In the genomic region with DNA sequence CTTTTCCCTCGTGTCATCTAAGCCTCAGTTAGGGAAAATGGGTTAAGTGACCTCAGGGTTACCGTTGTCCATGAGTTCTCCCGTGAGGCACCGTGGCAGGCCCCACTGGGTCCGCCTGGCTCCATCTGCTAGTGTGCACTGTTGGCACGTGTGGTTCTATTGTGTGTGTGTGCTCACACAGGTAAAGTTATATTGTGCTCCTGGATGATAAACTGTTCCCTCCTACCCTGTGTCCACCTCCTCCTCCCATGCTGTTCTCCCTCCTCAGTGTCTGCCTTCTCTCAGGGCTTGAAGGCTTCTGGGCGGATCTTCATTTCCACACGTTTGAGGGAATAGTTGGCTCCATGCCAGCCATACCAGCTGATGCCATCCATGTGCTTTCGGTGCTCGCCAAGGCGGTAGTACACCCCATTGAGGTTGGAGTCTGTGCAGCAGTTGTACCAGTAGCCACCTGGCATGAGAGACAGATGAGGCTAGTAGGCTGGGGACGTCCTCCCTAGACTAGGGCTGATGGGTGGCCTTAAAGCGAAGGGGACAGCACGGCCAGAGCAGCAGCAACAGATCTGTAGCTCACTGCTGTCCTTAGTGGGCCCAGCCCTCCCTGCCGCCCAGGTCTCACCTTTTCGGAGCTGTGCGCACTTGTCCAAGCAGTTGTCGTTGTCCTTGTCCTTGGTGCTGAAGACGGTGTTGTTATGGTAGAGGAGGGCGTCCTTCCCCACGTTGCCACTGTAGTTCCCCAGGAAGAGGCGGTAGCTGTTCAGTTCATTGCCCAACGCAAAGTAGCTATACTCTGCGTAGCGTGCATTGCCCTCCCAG, we compare ENCODE assay signal across 10 mouse cellular contexts. TPM values are rescaled to one million over a fixed set of nuclear protein-coding genes. Genes with fewer than 3 reads are reported as not detected.
A peak's percentile ranks its signal among the peaks of the same experiment; 100 is the strongest.
DNase-seq lines count a peak whose midpoint lies in the region; ATAC-seq and TF ChIP-seq lines count a peak whose summit lies in the region.
"Had no signal": no experiment of that assay in that cellular context is flagged by ENCODE, and none has a peak within 500 bp of the region (broad histone marks: within the 10 kb centered on the region; RNA-seq: fewer than 3 reads in every experiment).

No protein-coding gene starts in this region.

- H3K4me2 ChIP-seq in hindbrain, embryonic 15.5 days, result no peak overlapping the region
- H3K4me2 ChIP-seq in neural tube, embryonic 15.5 days, result no peak overlapping the region
- H3K4me2 ChIP-seq in liver, embryonic 11.5 days, result no peak overlapping the region
- H3K4me2 ChIP-seq: limb, embryonic 13.5 days had no signal

- WGBS in cerebellum, adult 2 months, result 42% methylated on average over 25 of the region's 25 CpGs
- 69% methylated on average over 25 of the region's 25 CpGs for WGBS in hindbrain, embryonic 15.5 days
- 64% methylated on average over 25 of the region's 25 CpGs for WGBS in neural tube, embryonic 15.5 days
- 87% methylated on average over 25 of the region's 25 CpGs for WGBS in liver, embryonic 11.5 days

- H3K4me3 ChIP-seq in megakaryocyte, embryonic 14.5 days (replicated peaks), result peak overlapping the region; percentile 6
- no peak overlapping the region for H3K4me3 ChIP-seq in cerebellum, adult 2 months (replicated peaks; ENCODE audit: insufficient read depth, low read depth, low read length)
- H3K4me3 ChIP-seq in hindbrain, embryonic 15.5 days, result no peak overlapping the region
- no peak overlapping the region for H3K4me3 ChIP-seq in neural tube, embryonic 15.5 days (replicated peaks)
- no peak overlapping the region for H3K4me3 ChIP-seq in liver, embryonic 11.5 days (ENCODE audit: low read depth, low read length)
- H3K4me3 ChIP-seq: heart, adult 2 months; limb, embryonic 13.5 days had no signal

- TF ChIP-seq POLR2A in cerebellum, adult 2 months (IDR thresholded peaks at IDR 0.05; ENCODE audit: borderline replicate concordance, insufficient read depth, low read length), result no peak

- H3K9ac ChIP-seq in hindbrain, embryonic 15.5 days, result no peak overlapping the region
- H3K9ac ChIP-seq in neural tube, embryonic 15.5 days (replicated peaks), result no peak overlapping the region
- no peak overlapping the region for H3K9ac ChIP-seq in liver, embryonic 11.5 days (ENCODE audit: low read depth, low read length)
- H3K9ac ChIP-seq: limb, embryonic 13.5 days had no signal

- ATAC-seq in megakaryocyte, adult 5-6 weeks (ENCODE audit: poor library complexity, severe bottlenecking), result no peak
- ATAC-seq in hindbrain, embryonic 15.5 days (ENCODE audit: low FRiP score, low read depth), result peak; percentile 71
- peak; percentile 22; the same call in 1 of the 2 replicates for ATAC-seq in neural tube, embryonic 15.5 days (ENCODE audit: low FRiP score)
- ATAC-seq in liver, embryonic 11.5 days (replicated peaks; ENCODE audit: low FRiP score), result no peak

- no peaks in the 10 kb centered on the region for H3K27me3 ChIP-seq in megakaryocyte, embryonic 14.5 days (replicated peaks)
- no peaks in the 10 kb centered on the region for H3K27me3 ChIP-seq in cerebellum, adult 2 months (ENCODE audit: control insufficient read depth, insufficient read depth, low read length)
- H3K27me3 ChIP-seq in hindbrain, embryonic 15.5 days, result no peaks in the 10 kb centered on the region
- no peaks in the 10 kb centered on the region for H3K27me3 ChIP-seq in neural tube, embryonic 15.5 days (replicated peaks)
- no peaks in the 10 kb centered on the region for H3K27me3 ChIP-seq in liver, embryonic 11.5 days (replicated peaks; ENCODE audit: control insufficient read depth, insufficient read depth, low read length)
- H3K27me3 ChIP-seq: limb, embryonic 13.5 days had no signal

- DNase-seq in cerebellum, adult 2 months, result peak; percentile 79 to 84
- DNase-seq in lung, postnatal 25 days (ENCODE audit: low spot score), result no peak
- no peak for DNase-seq in liver, embryonic 11.5 days (ENCODE audit: low spot score)
- DNase-seq in adrenal gland, adult 18-20 months (ENCODE audit: low spot score in 2 of 2), result no peak

- no peaks in the 10 kb centered on the region for H3K9me3 ChIP-seq in megakaryocyte, embryonic 14.5 days
- H3K9me3 ChIP-seq in hindbrain, embryonic 15.5 days, result no peaks in the 10 kb centered on the region
- no peaks in the 10 kb centered on the region for H3K9me3 ChIP-seq in neural tube, embryonic 15.5 days (replicated peaks)
- H3K9me3 ChIP-seq in liver, embryonic 11.5 days (ENCODE audit: control insufficient read depth, low read length), result no peaks in the 10 kb centered on the region
- H3K9me3 ChIP-seq: limb, embryonic 13.5 days had no signal

- no peak overlapping the region for H3K27ac ChIP-seq in cerebellum, adult 2 months (ENCODE audit: insufficient read depth, low read length)
- peak overlapping the region; percentile 46 for H3K27ac ChIP-seq in hindbrain, embryonic 15.5 days (replicated peaks)
- peak overlapping the region; percentile 35; the same call in 1 of the 2 replicates for H3K27ac ChIP-seq in neural tube, embryonic 15.5 days (replicated peaks)
- no peak overlapping the region for H3K27ac ChIP-seq in liver, embryonic 11.5 days (ENCODE audit: low read depth, low read length)
- H3K27ac ChIP-seq: heart, adult 2 months; limb, embryonic 13.5 days had no signal

- H3K4me1 ChIP-seq in megakaryocyte, embryonic 14.5 days, result peaks cover 34% of the 10 kb centered on the region
- peaks cover 27% of the 10 kb centered on the region for H3K4me1 ChIP-seq in cerebellum, adult 2 months (ENCODE audit: control insufficient read depth, insufficient read depth, low read length)
- peaks cover 8% of the 10 kb centered on the region; the same call in 1 of the 2 replicates for H3K4me1 ChIP-seq in hindbrain, embryonic 15.5 days (replicated peaks)
- H3K4me1 ChIP-seq in neural tube, embryonic 15.5 days, result peaks cover 10% of the 10 kb centered on the region
- H3K4me1 ChIP-seq in liver, embryonic 11.5 days (replicated peaks; ENCODE audit: control insufficient read depth, insufficient read depth, low read length), result no peaks in the 10 kb centered on the region
- H3K4me1 ChIP-seq: limb, embryonic 13.5 days had no signal

- peaks cover 96% of the 10 kb centered on the region for H3K36me3 ChIP-seq in megakaryocyte, embryonic 14.5 days (replicated peaks; ENCODE audit: low read length)
- peaks cover 50% of the 10 kb centered on the region for H3K36me3 ChIP-seq in hindbrain, embryonic 15.5 days
- peaks cover 61% of the 10 kb centered on the region for H3K36me3 ChIP-seq in neural tube, embryonic 15.5 days
- H3K36me3 ChIP-seq in liver, embryonic 11.5 days (ENCODE audit: control insufficient read depth, insufficient read depth, low read length), result peaks cover 11% of the 10 kb centered on the region; the same call in 1 of the 2 replicates

- TF ChIP-seq CTCF in cerebellum, adult 2 months (IDR thresholded peaks at IDR 0.05; ENCODE audit: borderline replicate concordance, insufficient read depth, low read depth, low read length), result no peak

RNA-seq across cellular contexts. Expression of a gene that starts 4.2 kb away (rescaled TPM):
- 0.07 TPM in 1 of 2 replicates, not detected in the other for polyA plus RNA-seq in megakaryocyte, embryonic 14.5 days (2012; ENCODE audit: insufficient read depth, low replicate concordance)
- not detected in 2 replicates for total RNA-seq in megakaryocyte, adult 5-6 weeks (2015)
- not detected in 2 replicates for total RNA-seq in megakaryocyte, adult 5-6 weeks (2017)
- 0.10 and 0.13 TPM in 2 replicates for polyA plus RNA-seq in cerebellum, adult 2 months (2012; rRNA removed)
- 0.44 and 0.50 TPM in 2 replicates for polyA plus RNA-seq in hindbrain, embryonic 15.5 days (2015; fragmentation: Nextera tagmentation; extraction: Ambion mirVana)
- 0.36 and 0.61 TPM in 2 replicates for polyA plus RNA-seq in neural tube, embryonic 15.5 days (2015; fragmentation: Nextera tagmentation; extraction: Ambion mirVana)
- 0.92 and 0.96 TPM in 2 replicates for polyA plus RNA-seq in liver, embryonic 11.5 days (2014; fragmentation: Nextera tagmentation; extraction: Ambion mirVana)
- total RNA-seq in adrenal gland, adult 18-20 months (2021), result 1 to 10 TPM in 1 of 2 experiments, under 1 TPM in 1; 0.63 to 1.3 TPM

RNA-seq across cellular contexts. Expression of a gene that starts 47.7 kb away (rescaled TPM):
- 2.0 and 3.8 TPM in 2 replicates for polyA plus RNA-seq in megakaryocyte, embryonic 14.5 days (2012; ENCODE audit: insufficient read depth, low replicate concordance)
- 14.2 and 14.3 TPM in 2 replicates for total RNA-seq in megakaryocyte, adult 5-6 weeks (2015)
- total RNA-seq in megakaryocyte, adult 5-6 weeks (2017), result 10.8 and 13.6 TPM in 2 replicates
- polyA plus RNA-seq in cerebellum, adult 2 months (2012; rRNA removed), result 36.3 and 42.7 TPM in 2 replicates
- 22.7 and 22.8 TPM in 2 replicates for polyA plus RNA-seq in hindbrain, embryonic 15.5 days (2015; fragmentation: Nextera tagmentation; extraction: Ambion mirVana)
- 17.7 and 21.4 TPM in 2 replicates for polyA plus RNA-seq in neural tube, embryonic 15.5 days (2015; fragmentation: Nextera tagmentation; extraction: Ambion mirVana)
- polyA plus RNA-seq in liver, embryonic 11.5 days (2014; fragmentation: Nextera tagmentation; extraction: Ambion mirVana), result 20.4 and 22.9 TPM in 2 replicates
- 10 to 100 TPM; 84.3 to 87.9 TPM for total RNA-seq in adrenal gland, adult 18-20 months (2021)

RNA-seq across cellular contexts. Expression of a gene that starts 51.5 kb away (rescaled TPM):
- 3.4 and 4.2 TPM in 2 replicates for polyA plus RNA-seq in megakaryocyte, embryonic 14.5 days (2012; ENCODE audit: insufficient read depth, low replicate concordance)
- total RNA-seq in megakaryocyte, adult 5-6 weeks (2015), result 5.6 and 7.6 TPM in 2 replicates
- 6.4 and 7.7 TPM in 2 replicates for total RNA-seq in megakaryocyte, adult 5-6 weeks (2017)
- polyA plus RNA-seq in cerebellum, adult 2 months (2012; rRNA removed), result 11.2 and 12.9 TPM in 2 replicates
- polyA plus RNA-seq in hindbrain, embryonic 15.5 days (2015; fragmentation: Nextera tagmentation; extraction: Ambion mirVana), result 18.4 and 20.2 TPM in 2 replicates
- polyA plus RNA-seq in neural tube, embryonic 15.5 days (2015; fragmentation: Nextera tagmentation; extraction: Ambion mirVana), result 17.7 and 19.7 TPM in 2 replicates
- polyA plus RNA-seq in liver, embryonic 11.5 days (2014; fragmentation: Nextera tagmentation; extraction: Ambion mirVana), result 21.5 and 23.1 TPM in 2 replicates
- total RNA-seq in adrenal gland, adult 18-20 months (2021), result 10 to 100 TPM; 21.5 to 22.4 TPM

Comparison
In these comparisons a context has a peak if more than half of its experiments do, and no peak if none do; other contexts are left out.
1. ATAC-seq: peak in hindbrain, embryonic 15.5 days (single experiment) and neural tube, embryonic 15.5 days (single experiment); none in megakaryocyte, adult 5-6 weeks (single experiment) and liver, embryonic 11.5 days (single experiment).
2. DNase-seq: peak in cerebellum, adult 2 months (2 of 2); none in lung, postnatal 25 days (single experiment), liver, embryonic 11.5 days (single experiment) and adrenal gland, adult 18-20 months (0 of 2).
3. H3K27ac ChIP-seq: peak in hindbrain, embryonic 15.5 days (single experiment) and neural tube, embryonic 15.5 days (single experiment); none in cerebellum, adult 2 months (single experiment) and liver, embryonic 11.5 days (single experiment).